Mouse (Mus musculus) WW6 (cell line): ENCODE measurements around the gene Rgma.

Source experiments
- DNase-seq: peaks from one replicate; pipeline ENCODE4 v3.0.0-alpha.2; 2013; ENCODE audit warnings: low read depth, low spot score

The Rgma gene

GRCm38 (mm10) chr7:73433637-73434335 is 58.5 kb downstream of the Rgma start:
- no peak for DNase-seq

GRCm38 (mm10) chr7:73434336-73434677 is 59.0 kb downstream of the Rgma start:
- no peak for DNase-seq

GRCm38 (mm10) chr7:73435685-73436084 is 60.4 kb downstream of the Rgma start:
- DNase-seq, result no peak

GRCm38 (mm10) chr7:73441802-73442201 is 66.5 kb downstream of the Rgma start:
- DNase-seq, result no peak

- no peak for DNase-seq
These were observed 66.9 kb downstream of the Rgma start for GRCm38 (mm10) chr7:73442246-73442645.

GRCm38 (mm10) chr7:73451594-73451993 is 76.3 kb downstream of the Rgma start:
- DNase-seq, result no peak

- no peak for DNase-seq
These were observed 77.0 kb downstream of the Rgma start for GRCm38 (mm10) chr7:73452187-73452808.

GRCm38 (mm10) chr7:73454113-73454512 is 78.8 kb downstream of the Rgma start:
- no peak for DNase-seq

GRCm38 (mm10) chr7:73463546-73463945 is 88.2 kb downstream of the Rgma start:
- no peak for DNase-seq

GRCm38 (mm10) chr7:73467741-73468140 is 92.4 kb downstream of the Rgma start:
- no peak for DNase-seq
